Mouse (Mus musculus) limb, embryonic 12.5 days (tissue): Measurements from ENCODE around the gene Shroom3. TPM values are rescaled to one million over a fixed set of nuclear protein-coding genes. Genes with fewer than 3 reads are reported as not detected.
A peak's percentile ranks its signal among the peaks of the same experiment; 100 is the strongest.

Experiments used
- ATAC-seq: fragments of 200-750 bp; cut with Nextera tagmentation; 2 replicates; pipeline ENCODE4 v1.8.0; 2017; ENCODE audit warnings: low read depth, moderate TSS enrichment; ENCODE audit not compliant: insufficient number of reproducible peaks, insufficient read depth, low FRiP score, low TSS enrichment
- H3K27ac ChIP-seq: fragments of 300-500 bp; sonication (generic); 2 replicates; pipeline ENCODE4 v1.5.1; 2016; ENCODE audit warnings: mild to moderate bottlenecking, moderate library complexity
- H3K27me3 ChIP-seq: fragments of 300-500 bp; sonication (generic); 2 replicates; pipeline ENCODE4 v1.6.1; 2016; ENCODE audit warnings: mild to moderate bottlenecking, moderate library complexity
- H3K36me3 ChIP-seq: fragments of 300-500 bp; sonication (generic); 2 replicates; pipeline ENCODE4 v1.6.1; 2016; ENCODE audit warnings: mild to moderate bottlenecking, moderate library complexity
- H3K4me1 ChIP-seq: fragments of 300-500 bp; sonication (generic); replicated peaks from 2 replicates; pipeline ENCODE4 v1.6.1; 2016
- H3K4me2 ChIP-seq: fragments of 300-500 bp; sonication (generic); 2 replicates; pipeline ENCODE4 v1.6.1; 2016; ENCODE audit warnings: mild to moderate bottlenecking, moderate library complexity
- H3K4me3 ChIP-seq: fragments of 300-500 bp; sonication (generic); replicated peaks from 2 replicates; pipeline ENCODE4 v1.5.1; 2016; ENCODE audit warnings: mild to moderate bottlenecking
- H3K9ac ChIP-seq: fragments of 300-500 bp; sonication (generic); replicated peaks from 2 replicates; pipeline ENCODE4 v1.6.1; 2016; ENCODE audit warnings: mild to moderate bottlenecking, moderate library complexity
- H3K9me3 ChIP-seq: fragments of 300-500 bp; sonication (generic); 2 replicates; pipeline ENCODE4 v1.6.1; 2016; ENCODE audit warnings: mild to moderate bottlenecking, moderate library complexity
- WGBS: fragments of 180-500 bp; shearing (Covaris S2); methylation state at CpG from one replicate; pipeline ENCODE4 v1.1.7; 2016; 5-methylcytosine and 5-hydroxymethylcytosine counted together
- polyA plus RNA-seq: library from polyadenylated mRNA; unstranded; fragments of >200 nt; fragmentation: Nextera tagmentation; extraction: Ambion mirVana; gene quantifications from 2 replicates; pipeline ENCODE4 v1.2.1, GENCODE M21; 2016

Gene Shroom3
- polyA plus RNA-seq, 1 experiment from 2014 or later: 6.6 TPM

GRCm38 (mm10) chr5:92717666-92718360, 34.6 kb downstream of the Shroom3 start:
- Histone ChIP-seq H3K4me2 (no peak overlapping the region), H3K9ac (no peak overlapping the region), H3K4me1 (peaks cover 5% of the 10 kb centered on the region; the same call in 1 of the 2 replicates), H3K27ac (no peak overlapping the region), H3K9me3 (no peaks in the 10 kb centered on the region), H3K4me3 (no peak overlapping the region), H3K27me3 (no peaks in the 10 kb centered on the region), H3K36me3 (no peaks in the 10 kb centered on the region)
- ATAC-seq: no peak
- WGBS: 67% methylated on average over 3 of the region's 3 CpGs

GRCm38 (mm10) chr5:92718856-92719255, 35.6 kb downstream of the Shroom3 start:
- ATAC-seq: no peak
- Histone ChIP-seq H3K4me1 (0 out of 2 replicates have a peak, but pooled peaks cover 7% of the 10 kb centered on the region), H3K27ac (no peak overlapping the region), H3K4me2 (no peak overlapping the region), H3K9ac (no peak overlapping the region), H3K9me3 (no peaks in the 10 kb centered on the region), H3K27me3 (no peaks in the 10 kb centered on the region), H3K4me3 (no peak overlapping the region), H3K36me3 (no peaks in the 10 kb centered on the region)
- 75% methylated on average over 3 of the region's 3 CpGs for WGBS

GRCm38 (mm10) chr5:92721610-92722009, 38.4 kb downstream of the Shroom3 start:
- Histone ChIP-seq H3K36me3 (no peaks in the 10 kb centered on the region), H3K4me1 (0 out of 2 replicates have a peak, but pooled peaks cover 8% of the 10 kb centered on the region), H3K27ac (no peak overlapping the region), H3K27me3 (no peaks in the 10 kb centered on the region), H3K4me2 (no peak overlapping the region), H3K4me3 (no peak overlapping the region), H3K9me3 (no peaks in the 10 kb centered on the region), H3K9ac (no peak overlapping the region)
- WGBS: 87% methylated on average over 8 of the region's 8 CpGs
- no peak for ATAC-seq

DNA sequence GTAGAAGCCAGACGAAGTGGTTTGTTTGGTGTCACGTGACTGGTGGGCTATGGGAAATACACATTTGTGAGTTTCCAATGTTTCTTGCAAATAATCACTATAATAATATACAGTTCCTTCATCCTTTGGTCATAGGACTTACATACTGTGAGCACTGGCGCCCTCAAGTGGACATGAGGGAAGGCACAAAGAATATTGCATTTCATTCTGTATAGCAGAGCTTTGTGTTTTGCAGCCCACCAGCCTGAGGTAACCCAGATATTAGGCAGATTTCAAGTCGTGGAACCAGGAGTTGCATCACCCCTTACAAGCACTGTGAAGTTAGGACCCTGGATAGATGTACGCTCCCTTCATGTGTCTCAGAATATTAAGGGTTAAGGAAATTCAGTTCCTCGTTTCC, 42.7 kb downstream of the Shroom3 start:
- no peak overlapping the region for H3K4me3 ChIP-seq

DNA sequence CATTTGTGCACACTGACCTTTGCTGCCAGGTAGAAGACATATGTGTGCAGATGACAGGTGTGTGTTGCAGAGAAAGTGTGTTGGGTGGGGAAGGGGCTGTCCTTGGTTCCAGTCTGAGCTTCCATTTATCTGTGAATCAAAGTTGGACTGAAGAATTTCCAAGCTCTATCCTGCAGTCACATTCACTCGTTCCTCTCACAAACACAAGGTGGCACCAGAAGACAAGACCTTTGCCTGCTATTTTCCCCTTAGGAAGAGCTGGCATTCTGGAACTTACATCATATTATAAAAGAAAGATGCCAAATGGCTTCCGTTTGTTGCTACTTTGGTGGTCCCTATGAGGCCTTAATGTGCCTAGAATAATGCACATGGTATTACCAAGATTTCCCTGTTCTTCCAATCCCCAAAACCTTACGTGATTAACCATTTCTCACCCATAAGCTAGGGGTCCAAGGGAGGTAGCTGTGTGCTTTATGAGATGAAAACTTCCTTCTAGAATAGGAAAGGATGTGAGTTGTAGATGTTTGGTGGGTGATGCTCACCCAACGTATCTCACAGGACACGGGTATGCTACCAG, 45.1 kb downstream of the Shroom3 start:
- Histone ChIP-seq H3K27me3 (no peaks in the 10 kb centered on the region), H3K36me3 (no peaks in the 10 kb centered on the region), H3K9ac (no peak overlapping the region), H3K4me2 (no peak overlapping the region), H3K4me3 (no peak overlapping the region), H3K4me1 (0 out of 2 replicates have a peak, but pooled peaks cover 16% of the 10 kb centered on the region), H3K9me3 (no peaks in the 10 kb centered on the region), H3K27ac (no peak overlapping the region)
- ATAC-seq: peak; percentile 6; the same call in 1 of the 2 replicates
- 40% methylated on average over 5 of the region's 5 CpGs for WGBS

More for the DNA sequence above, 42.7 kb downstream of the Shroom3 start:
- Histone ChIP-seq H3K27ac (no peak overlapping the region), H3K27me3 (no peaks in the 10 kb centered on the region), H3K36me3 (no peaks in the 10 kb centered on the region), H3K9ac (no peak overlapping the region), H3K4me1 (0 out of 2 replicates have a peak, but pooled peaks cover 19% of the 10 kb centered on the region), H3K9me3 (no peaks in the 10 kb centered on the region), H3K4me2 (no peak overlapping the region)
- 30% methylated on average over 6 of the region's 6 CpGs for WGBS
- no peak for ATAC-seq

- Histone ChIP-seq H3K36me3 (no peaks in the 10 kb centered on the region), H3K4me3 (no peak overlapping the region), H3K9me3 (no peaks in the 10 kb centered on the region), H3K9ac (no peak overlapping the region), H3K27ac (no peak overlapping the region), H3K27me3 (no peaks in the 10 kb centered on the region), H3K4me1 (0 out of 2 replicates have a peak, but pooled peaks cover 11% of the 10 kb centered on the region), H3K4me2 (no peak overlapping the region)
- ATAC-seq: no peak
- WGBS: 52% methylated on average over 6 of the region's 6 CpGs
Measured at GRCm38 (mm10) chr5:92729221-92729620, 46.0 kb downstream of the Shroom3 start.

- ATAC-seq: no peak
- H3K9me3 ChIP-seq: no peaks in the 10 kb centered on the region
- no peak overlapping the region for H3K4me2 ChIP-seq
- H3K4me3 ChIP-seq: no peak overlapping the region
- H3K4me1 ChIP-seq: 0 out of 2 replicates have a peak, but pooled peaks cover 12% of the 10 kb centered on the region
- 65% methylated on average over 3 of the region's 3 CpGs for WGBS
- no peaks in the 10 kb centered on the region for H3K27me3 ChIP-seq
- H3K36me3 ChIP-seq: no peaks in the 10 kb centered on the region
- no peak overlapping the region for H3K9ac ChIP-seq
- H3K27ac ChIP-seq: no peak overlapping the region
Measured at GRCm38 (mm10) chr5:92741802-92742201, 58.6 kb downstream of the Shroom3 start.

- Histone ChIP-seq H3K27me3 (no peaks in the 10 kb centered on the region), H3K9ac (no peak overlapping the region), H3K4me1 (0 out of 2 replicates have a peak, but pooled peaks cover 12% of the 10 kb centered on the region), H3K27ac (0 out of 2 replicates have a peak overlapping the region, but pooled peaks have one; percentile 7), H3K9me3 (no peaks in the 10 kb centered on the region), H3K4me2 (no peak overlapping the region), H3K36me3 (no peaks in the 10 kb centered on the region), H3K4me3 (no peak overlapping the region)
- peak; percentile 63 for ATAC-seq
- 55% methylated on average over 5 of the region's 5 CpGs for WGBS
Measured at GRCm38 (mm10) chr5:92742701-92743100, 59.5 kb downstream of the Shroom3 start.

DNA sequence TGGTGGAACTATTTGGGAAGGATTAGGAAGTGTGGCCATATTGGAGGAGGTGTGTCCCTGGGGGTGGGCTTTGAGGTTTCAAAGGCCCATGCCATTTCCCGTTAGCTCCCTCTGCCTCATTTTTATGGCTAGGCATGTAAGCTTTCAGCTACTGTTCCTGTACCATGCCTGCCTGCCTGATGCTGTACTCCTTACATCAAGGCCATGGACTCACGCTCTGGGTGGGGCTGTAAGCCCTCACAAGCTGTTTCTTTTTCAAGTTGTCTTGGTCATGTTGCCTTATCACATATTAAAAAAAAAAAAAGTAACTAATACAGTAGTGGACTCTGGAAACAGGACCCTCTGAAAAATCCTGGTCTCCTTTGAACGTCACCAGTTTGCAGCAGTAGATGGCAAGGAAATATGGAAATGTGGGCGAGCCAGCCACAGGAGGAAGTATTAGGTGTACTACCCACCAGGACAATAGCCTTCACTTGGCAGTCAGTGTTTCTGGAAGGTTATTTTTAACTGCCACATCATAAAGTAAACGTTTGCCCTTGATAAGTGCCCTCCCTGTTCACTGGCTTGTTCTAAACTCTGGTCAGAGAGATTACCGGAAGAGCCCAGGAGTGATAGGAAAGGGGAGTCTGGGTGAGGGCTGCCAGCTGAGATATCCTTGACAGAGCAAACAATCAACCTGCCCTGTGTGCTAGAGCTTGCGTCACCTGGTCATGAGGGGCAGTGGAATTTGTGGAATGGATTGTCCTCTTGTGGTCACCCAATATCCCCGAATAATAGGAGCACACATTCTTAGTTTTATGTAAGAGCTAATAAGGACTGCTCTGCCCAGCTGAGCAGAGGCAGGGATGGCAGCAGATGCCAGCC, 62.4 kb downstream of the Shroom3 start:
- Histone ChIP-seq H3K9ac (no peak overlapping the region), H3K4me3 (no peak overlapping the region), H3K9me3 (no peaks in the 10 kb centered on the region), H3K4me1 (0 out of 2 replicates have a peak, but pooled peaks cover 12% of the 10 kb centered on the region), H3K36me3 (no peaks in the 10 kb centered on the region), H3K27me3 (no peaks in the 10 kb centered on the region), H3K27ac (no peak overlapping the region), H3K4me2 (no peak overlapping the region)
- no peak for ATAC-seq
- WGBS: 74% methylated on average over 8 of the region's 8 CpGs

- H3K36me3 ChIP-seq: no peaks in the 10 kb centered on the region
- 87% methylated on average over 4 of the region's 4 CpGs for WGBS
- no peaks in the 10 kb centered on the region for H3K27me3 ChIP-seq
- H3K4me1 ChIP-seq: no peaks in the 10 kb centered on the region
- ATAC-seq: no peak
- H3K27ac ChIP-seq: no peak overlapping the region
- H3K4me3 ChIP-seq: no peak overlapping the region
- no peak overlapping the region for H3K9ac ChIP-seq
- H3K9me3 ChIP-seq: no peaks in the 10 kb centered on the region
- no peak overlapping the region for H3K4me2 ChIP-seq
Measured at GRCm38 (mm10) chr5:92751488-92751887, 68.3 kb downstream of the Shroom3 start.

DNA sequence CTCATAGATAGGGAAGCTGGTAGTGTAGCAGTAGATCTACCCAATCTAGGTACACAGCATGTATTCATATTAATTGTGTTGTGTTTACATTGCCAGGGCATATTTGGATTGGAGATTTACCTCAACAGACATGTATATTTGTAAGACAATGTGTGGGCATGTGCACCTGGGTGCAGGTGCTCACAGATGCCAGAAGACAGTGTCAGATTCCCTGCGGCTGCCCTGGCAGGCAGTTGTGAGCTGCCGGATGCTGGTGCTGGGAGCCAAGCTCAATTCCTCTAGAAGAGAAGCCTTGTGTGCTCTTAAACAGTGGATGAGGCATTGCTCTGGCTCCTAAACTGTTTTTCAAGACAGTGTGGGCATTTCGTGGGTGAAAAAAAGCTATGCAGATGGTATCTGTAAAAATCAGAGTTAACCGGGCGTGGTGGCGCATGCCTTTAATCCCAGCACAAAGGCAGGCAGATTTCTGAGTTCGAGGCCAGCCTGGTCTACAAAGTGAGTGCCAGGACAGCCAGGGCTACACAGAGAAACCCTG, 72.1 kb downstream of the Shroom3 start:
- H3K9ac ChIP-seq: no peak overlapping the region
- H3K36me3 ChIP-seq: no peaks in the 10 kb centered on the region
- H3K9me3 ChIP-seq: no peaks in the 10 kb centered on the region
- H3K4me2 ChIP-seq: no peak overlapping the region
- no peaks in the 10 kb centered on the region for H3K4me1 ChIP-seq
- WGBS: 86% methylated on average over 7 of the region's 7 CpGs
- H3K27ac ChIP-seq: no peak overlapping the region
- no peaks in the 10 kb centered on the region for H3K27me3 ChIP-seq
- no peak for ATAC-seq
- no peak overlapping the region for H3K4me3 ChIP-seq
